Mouse (Mus musculus): ENCODE results near the gene Eif2ak4.

The Eif2ak4 gene

DNA sequence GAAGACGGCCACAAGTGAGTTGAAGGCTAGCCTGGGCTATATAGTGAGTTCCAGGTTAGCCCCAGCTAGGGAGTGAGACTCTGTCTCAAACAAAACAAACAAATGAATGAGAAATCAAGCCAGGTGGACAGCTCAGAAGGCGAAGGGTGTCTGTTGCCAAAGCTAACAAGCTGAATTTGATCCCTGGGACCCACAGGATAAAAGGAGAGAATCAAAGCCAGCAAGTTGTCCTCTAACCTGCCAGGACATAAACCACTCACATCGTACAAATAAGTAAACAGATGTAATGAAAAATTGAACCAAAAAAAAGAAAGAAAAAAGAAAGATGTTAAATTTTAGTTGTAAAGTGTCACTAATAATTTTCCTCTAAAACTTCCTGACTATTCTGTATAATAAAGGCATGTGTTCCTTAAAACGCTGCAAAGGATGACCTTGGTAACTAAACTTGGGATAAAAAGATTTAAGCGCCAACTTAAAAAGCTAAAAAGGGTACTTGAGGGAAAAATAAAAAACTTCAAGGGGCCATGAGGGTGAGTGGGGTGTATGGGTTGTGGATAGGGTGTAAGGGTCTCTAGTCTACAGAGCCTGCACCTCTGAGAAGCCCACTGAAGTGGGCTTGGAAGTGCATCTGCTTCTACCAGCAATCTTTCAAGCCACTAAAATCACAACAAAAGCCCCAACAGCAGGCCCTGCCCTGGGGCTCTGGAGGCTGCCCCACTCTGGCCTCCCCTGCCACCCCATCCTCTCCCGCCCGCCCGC, 121.4 kb downstream of the Eif2ak4 start:
- ATAC-seq (ENCODE audit: low TSS enrichment) = no peak

DNA sequence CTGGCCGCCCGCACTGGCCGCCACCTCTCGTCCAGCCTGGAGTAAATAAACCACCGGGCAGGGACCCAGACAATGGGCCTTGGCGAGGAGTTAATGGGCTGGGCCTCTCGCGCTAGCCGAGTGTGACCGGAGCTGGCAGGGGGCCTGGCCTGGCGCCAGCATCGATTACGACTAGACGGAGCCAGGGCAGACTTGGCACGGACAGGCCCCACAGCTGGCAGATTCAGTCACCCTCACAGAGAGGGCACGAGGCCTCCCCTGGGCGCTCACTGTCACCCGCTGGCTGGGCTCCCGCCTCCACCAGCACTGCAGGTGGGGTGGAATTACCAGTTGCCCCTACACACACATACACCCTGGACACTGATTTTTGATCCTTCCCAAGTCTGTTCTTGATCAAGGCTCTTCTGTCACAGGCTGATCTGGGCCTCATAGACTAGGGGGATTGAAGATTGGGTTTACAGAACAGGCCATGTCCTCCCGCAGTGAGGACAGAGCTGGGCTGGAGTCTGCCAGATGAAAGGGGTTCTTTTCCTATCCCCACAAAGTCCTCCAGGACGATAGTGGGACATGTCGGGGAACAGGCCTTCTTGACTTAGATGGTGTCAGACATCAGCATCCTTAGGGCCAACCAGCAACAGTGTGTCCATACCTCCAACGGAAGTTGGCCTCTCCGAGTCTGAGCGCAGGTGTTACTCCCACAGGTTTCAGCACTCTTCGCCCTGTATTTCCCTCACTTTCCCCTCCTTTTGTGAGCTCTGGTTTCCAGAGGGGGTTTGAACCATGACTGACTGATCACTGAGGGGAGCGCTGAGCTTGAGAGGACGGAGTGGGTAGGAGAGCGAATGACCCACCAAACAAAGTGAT, 122.3 kb downstream of the Eif2ak4 start:
- peak; percentile 88 for ATAC-seq (ENCODE audit: low TSS enrichment)

DNA sequence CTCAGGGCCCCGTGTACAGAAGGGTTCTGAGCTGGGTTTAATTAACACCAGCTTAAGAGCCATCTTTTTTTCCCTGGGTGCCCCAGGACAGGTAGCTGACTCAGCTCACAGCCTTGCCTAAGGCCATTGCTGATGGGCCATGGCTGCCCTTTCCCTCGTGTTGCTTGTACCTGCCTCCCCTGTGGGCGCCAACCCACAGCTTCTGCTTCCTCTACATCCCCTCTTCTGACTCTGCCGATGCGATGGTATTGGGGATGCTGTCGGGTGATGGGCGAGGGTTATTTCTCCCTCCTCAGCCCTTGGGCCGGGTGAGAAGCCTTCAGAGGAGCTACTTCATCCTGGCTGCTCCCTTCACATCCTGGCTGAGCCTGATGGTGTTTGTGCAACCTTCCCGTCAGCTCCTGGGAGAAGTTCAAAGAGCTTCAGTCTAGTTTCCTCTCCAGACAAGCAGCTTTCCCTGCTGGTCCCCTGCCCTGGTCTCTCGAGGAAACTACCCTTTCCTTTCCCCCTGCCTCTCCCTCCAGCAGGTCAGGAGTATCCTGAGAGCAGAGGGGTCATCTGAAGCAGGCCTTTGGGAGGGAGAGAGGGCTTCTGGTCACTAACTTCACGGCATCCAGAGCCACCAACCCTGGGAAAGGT, 123.5 kb downstream of the Eif2ak4 start:
- ATAC-seq (ENCODE audit: low TSS enrichment) = no peak

DNA sequence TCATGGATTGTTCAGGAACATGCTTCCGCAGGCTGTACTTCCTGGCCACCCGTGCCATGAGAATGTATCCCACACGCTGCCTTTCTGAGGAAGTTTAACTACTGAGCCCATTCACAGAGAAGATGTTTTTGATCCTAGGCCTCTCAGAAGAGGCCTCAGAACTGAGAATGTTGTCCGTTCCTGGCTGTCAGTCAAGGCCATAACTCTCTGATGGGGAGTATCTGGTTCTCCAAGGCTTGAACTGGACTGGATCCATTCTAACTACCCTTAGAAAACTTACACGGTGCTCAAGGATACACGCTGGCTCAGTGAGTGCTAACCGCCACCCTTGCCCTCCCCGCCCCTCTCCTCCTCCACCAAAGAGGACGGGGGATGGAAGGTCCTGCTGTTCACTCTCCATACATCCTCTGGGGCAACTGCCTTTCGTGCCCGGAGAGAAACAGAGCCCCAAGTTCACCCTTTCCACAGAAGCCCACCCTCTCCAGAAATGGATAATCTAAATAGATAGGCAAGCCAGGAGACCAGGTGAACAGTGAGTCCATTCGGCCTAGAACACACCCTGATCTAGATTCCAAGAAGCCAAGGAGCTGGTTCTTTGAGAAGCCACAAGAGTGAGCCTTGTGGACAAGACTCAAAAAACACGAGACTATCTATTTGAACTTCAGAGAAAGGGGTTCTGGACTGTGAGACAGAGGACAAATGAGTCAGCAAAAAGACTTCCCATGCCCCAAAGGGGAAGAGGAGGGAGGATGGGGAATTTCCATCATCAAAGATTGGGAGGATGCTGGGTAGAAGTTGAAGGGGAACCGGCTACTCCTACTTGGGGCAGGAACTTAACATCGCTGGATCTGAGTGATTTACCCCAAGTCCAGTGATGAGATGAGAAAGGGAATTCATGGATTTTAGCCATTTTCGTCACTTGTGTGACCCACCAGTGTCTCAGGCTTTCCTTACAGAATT, 124.3 kb downstream of the Eif2ak4 start:
- ATAC-seq (ENCODE audit: low TSS enrichment) = no peak

DNA sequence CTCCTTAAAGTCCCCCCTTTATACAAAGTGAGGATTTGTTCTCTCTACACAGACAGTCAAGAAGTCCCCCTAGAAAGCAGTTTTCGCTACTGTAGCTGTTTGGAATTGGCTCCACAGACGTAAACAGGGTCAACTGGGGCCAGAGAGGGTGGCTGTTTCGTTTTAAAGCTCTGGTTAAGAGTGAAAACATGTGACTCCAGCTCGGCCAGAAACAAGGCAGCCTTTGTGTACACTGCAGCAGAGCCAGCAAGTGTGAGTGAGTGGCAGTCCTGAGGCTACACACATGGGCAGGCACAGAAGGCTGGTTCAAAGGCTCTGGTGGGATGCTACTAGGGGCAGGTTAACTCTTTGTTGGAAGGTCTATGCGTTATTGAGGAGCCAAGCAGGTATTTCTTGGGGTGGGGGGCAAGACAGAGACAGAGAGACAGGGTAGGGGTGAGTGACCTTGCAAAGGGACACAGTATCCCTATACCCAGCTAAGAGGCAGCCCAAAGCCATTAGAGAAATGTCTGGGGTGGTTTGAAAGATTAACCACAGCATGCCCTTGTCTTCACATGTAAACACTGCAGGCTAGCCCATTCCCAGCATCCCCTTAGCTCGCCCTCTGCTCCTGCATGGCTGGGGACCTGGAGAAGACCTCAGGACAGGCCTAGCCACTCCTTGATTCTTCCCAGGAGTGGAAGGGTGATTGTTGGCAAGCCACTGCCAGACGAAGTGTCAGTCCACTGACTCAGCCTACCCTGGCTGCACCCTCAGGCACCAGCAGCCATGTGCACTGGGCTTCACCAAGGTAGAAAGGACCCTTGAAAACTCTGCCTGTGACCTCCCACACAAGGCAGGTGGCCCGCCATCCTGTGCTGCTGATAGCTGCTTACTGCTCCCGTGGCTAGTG, 131.9 kb downstream of the Eif2ak4 start:
- ATAC-seq (ENCODE audit: low TSS enrichment) = peak; percentile 87

DNA sequence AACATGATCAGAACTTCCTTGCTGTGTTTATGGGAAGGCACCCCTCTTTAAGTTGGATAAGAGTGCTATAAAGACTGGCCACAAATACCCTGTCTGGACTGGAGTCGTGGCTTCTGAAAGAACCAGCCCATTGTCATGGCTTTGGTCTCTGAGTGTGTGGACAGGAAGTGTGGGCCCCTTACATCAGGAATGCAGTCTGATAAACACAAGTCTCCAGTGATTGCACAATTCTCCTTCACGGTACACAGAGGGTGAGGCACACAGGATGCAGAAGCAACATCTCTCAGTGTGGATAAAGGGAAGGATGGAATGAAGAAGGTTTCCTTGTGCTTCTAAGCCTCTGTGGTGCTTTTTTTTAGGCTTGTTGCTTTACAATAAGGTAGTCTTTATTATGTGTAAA, 133.8 kb downstream of the Eif2ak4 start:
- ATAC-seq (ENCODE audit: low TSS enrichment) = no peak

DNA sequence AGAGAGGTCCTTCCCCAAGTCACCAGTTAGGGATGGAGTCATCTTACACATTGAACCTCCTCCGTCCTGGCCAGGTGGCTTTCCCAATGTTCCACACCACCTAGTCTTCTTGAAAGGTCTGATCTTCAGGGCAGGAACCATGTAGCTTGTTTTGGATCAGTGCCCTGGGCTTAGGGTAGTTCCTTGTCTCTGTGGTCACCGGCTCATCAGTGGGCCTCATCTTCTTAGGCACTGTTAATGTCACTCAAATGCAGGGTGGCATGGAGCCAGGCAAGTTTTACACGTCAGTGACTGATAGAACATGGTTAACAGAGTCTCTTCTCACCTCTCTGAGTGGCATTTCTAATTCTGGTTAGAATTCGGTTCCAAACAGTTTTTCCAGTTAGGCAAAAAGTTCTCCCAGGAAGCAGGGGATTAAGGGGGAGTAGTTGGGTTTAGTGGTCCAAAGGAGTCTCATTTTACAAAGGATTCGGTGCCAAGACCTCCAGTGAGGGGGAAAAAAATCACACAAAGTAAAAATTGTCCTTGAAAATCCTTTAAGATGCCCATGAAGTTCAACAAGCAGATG, 134.8 kb downstream of the Eif2ak4 start:
- ATAC-seq (ENCODE audit: low TSS enrichment) = no peak

DNA sequence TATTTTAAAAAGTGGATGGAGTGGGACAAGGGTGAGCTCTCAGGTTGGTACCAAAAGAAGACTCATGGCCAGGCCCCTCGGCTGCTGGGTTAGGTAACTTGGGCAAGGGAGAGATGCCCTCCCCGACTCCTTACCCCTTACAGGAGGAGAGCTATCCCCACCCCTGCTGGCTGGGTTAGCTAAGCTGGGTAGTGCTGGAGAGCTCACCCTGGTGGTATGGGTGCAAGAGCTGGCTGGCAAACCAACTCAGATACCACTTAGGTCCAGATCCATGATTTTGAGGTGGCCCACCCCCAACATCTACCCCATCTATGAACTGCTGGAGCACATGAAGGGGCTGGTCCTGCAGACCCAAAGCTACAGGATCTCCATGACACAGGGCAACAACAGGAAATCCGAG, 136.4 kb downstream of the Eif2ak4 start:
- ATAC-seq (ENCODE audit: low TSS enrichment) = no peak
